ENCODE assay signal across 15 mouse cellular contexts in genomic region chr13:19700733-19701442, GRCm38 (mm10). TPM values are rescaled to one million over a fixed set of nuclear protein-coding genes. Genes with fewer than 3 reads are reported as not detected.
DNase-seq lines count a peak whose midpoint lies in the region; ATAC-seq and TF ChIP-seq lines count a peak whose summit lies in the region.
"Had no signal": no experiment of that assay in that cellular context is flagged by ENCODE, and none has a peak within 500 bp of the region (broad histone marks: within the 10 kb centered on the region; RNA-seq: fewer than 3 reads in every experiment).

No protein-coding gene starts in this region.

- TF ChIP-seq CTCF in cerebellum, adult 2 months (IDR thresholded peaks at IDR 0.05; ENCODE audit: borderline replicate concordance, insufficient read depth, low read depth, low read length), result no peak

- no peak overlapping the region for H3K27ac ChIP-seq in forebrain, embryonic 14.5 days (ENCODE audit: low read depth, low read length)
- no peak overlapping the region for H3K27ac ChIP-seq in forebrain, embryonic 10.5 days
- no peak overlapping the region for H3K27ac ChIP-seq in cerebellum, adult 2 months (ENCODE audit: insufficient read depth, low read length)
- H3K27ac ChIP-seq: embryonic facial prominence, embryonic 13.5 days had no signal

- peaks cover 3% of the 10 kb centered on the region; the same call in 1 of the 2 replicates for H3K4me1 ChIP-seq in forebrain, embryonic 14.5 days (ENCODE audit: control insufficient read depth, insufficient read depth, low read length)
- H3K4me1 ChIP-seq in forebrain, embryonic 10.5 days, result peaks cover 9% of the 10 kb centered on the region
- peaks cover 2% of the 10 kb centered on the region; the same call in 1 of the 2 replicates for H3K4me1 ChIP-seq in cerebellum, adult 2 months (ENCODE audit: control insufficient read depth, insufficient read depth, low read length)
- H3K4me1 ChIP-seq: embryonic facial prominence, embryonic 13.5 days had no signal

- no peak overlapping the region for H3K4me3 ChIP-seq in forebrain, embryonic 14.5 days (ENCODE audit: low read depth, low read length)
- H3K4me3 ChIP-seq in forebrain, embryonic 10.5 days, result no peak overlapping the region
- H3K4me3 ChIP-seq in cerebellum, adult 2 months (replicated peaks; ENCODE audit: insufficient read depth, low read depth, low read length), result no peak overlapping the region
- H3K4me3 ChIP-seq: embryonic facial prominence, embryonic 13.5 days had no signal

- 86% methylated on average over 4 of the region's 4 CpGs for WGBS in forebrain, embryonic 14.5 days
- 94% methylated on average over 4 of the region's 4 CpGs for WGBS in forebrain, embryonic 10.5 days
- 79% methylated on average over 4 of the region's 4 CpGs for WGBS in cerebellum, adult 2 months

- no peak overlapping the region for H3K9ac ChIP-seq in forebrain, embryonic 14.5 days (ENCODE audit: low read length)
- H3K9ac ChIP-seq: embryonic facial prominence, embryonic 13.5 days had no signal

- no peaks in the 10 kb centered on the region for H3K36me3 ChIP-seq in forebrain, embryonic 14.5 days (ENCODE audit: control insufficient read depth, insufficient read depth, low read length)
- no peaks in the 10 kb centered on the region for H3K36me3 ChIP-seq in forebrain, embryonic 10.5 days (replicated peaks)
- H3K36me3 ChIP-seq: embryonic facial prominence, embryonic 13.5 days had no signal

- no peaks in the 10 kb centered on the region for H3K27me3 ChIP-seq in forebrain, embryonic 14.5 days (replicated peaks; ENCODE audit: control insufficient read depth, insufficient read depth, low read length)
- H3K27me3 ChIP-seq in forebrain, embryonic 10.5 days (ENCODE audit: poor library complexity, severe bottlenecking), result peaks cover 6% of the 10 kb centered on the region
- H3K27me3 ChIP-seq in cerebellum, adult 2 months (ENCODE audit: control insufficient read depth, insufficient read depth, low read length), result no peaks in the 10 kb centered on the region

- TF ChIP-seq POLR2A in cerebellum, adult 2 months (IDR thresholded peaks at IDR 0.05; ENCODE audit: borderline replicate concordance, insufficient read depth, low read length), result no peak

- peak; percentile 33; the same call in 1 of the 2 replicates for ATAC-seq in forebrain, embryonic 14.5 days
- ATAC-seq in megakaryocyte, adult 5-6 weeks (ENCODE audit: poor library complexity, severe bottlenecking), result peak; percentile 18; the same call in 1 of the 2 replicates

- no peak for DNase-seq in forebrain, embryonic 14.5 days (ENCODE audit: low spot score)
- no peak for DNase-seq in forebrain, embryonic 10.5 days (ENCODE audit: extremely low spot score, low spot score)
- peak; percentile 4 for DNase-seq in layer of hippocampus, adult 9-11 months
- no peak for DNase-seq in layer of hippocampus, adult 11-12 months (ENCODE audit: low spot score)
- DNase-seq in Muller cell, postnatal 12 days (ENCODE audit: inconsistent ontology term), result peak; percentile 44
- DNase-seq in cerebellum, adult 2 months, result no peak
- DNase-seq in gastrocnemius, postnatal 25 days, result no peak
- DNase-seq: thymus, adult 18-20 months had no signal

- peak overlapping the region; percentile 23 for H3K4me2 ChIP-seq in forebrain, embryonic 14.5 days (ENCODE audit: low read length)
- H3K4me2 ChIP-seq: embryonic facial prominence, embryonic 13.5 days had no signal

- no peaks in the 10 kb centered on the region for H3K9me3 ChIP-seq in forebrain, embryonic 14.5 days (replicated peaks; ENCODE audit: control insufficient read depth, low read length)
- no peaks in the 10 kb centered on the region for H3K9me3 ChIP-seq in forebrain, embryonic 10.5 days
- H3K9me3 ChIP-seq: embryonic facial prominence, embryonic 13.5 days had no signal

RNA-seq across cellular contexts. Expression of gene Nme8, which starts 3.3 kb away (rescaled TPM):
- polyA plus RNA-seq in forebrain, embryonic 14.5 days (2014; fragmentation: Nextera tagmentation; extraction: Ambion mirVana), result not detected in 2 replicates
- polyA plus RNA-seq in forebrain, embryonic 10.5 days (2016; fragmentation: Nextera tagmentation; extraction: Ambion mirVana), result not detected in 2 replicates
- total RNA-seq in megakaryocyte, adult 5-6 weeks (2015), result not detected in 2 replicates
- 0.37 TPM in 1 of 2 replicates, not detected in the other for total RNA-seq in megakaryocyte, adult 5-6 weeks (2017)
- polyA plus RNA-seq in cerebellum, adult 2 months (2012; rRNA removed), result not detected in 2 replicates
- total RNA-seq in gastrocnemius, postnatal 25 days (2021), result not detected
- total RNA-seq: gastrocnemius, adult 8-10 months; layer of hippocampus, adult 18-20 months had no signal
- polyA plus RNA-seq: embryonic facial prominence, embryonic 13.5 days; intestine, embryonic 14.5 days; limb, embryonic 14.5 days; small intestine, adult 2 months had no signal

Comparison
In these comparisons a context has a peak if more than half of its experiments do, and no peak if none do; other contexts are left out.
1. DNase-seq: peak in layer of hippocampus, adult 9-11 months (single experiment) and Muller cell, postnatal 12 days (single experiment); none in forebrain, embryonic 14.5 days (single experiment), forebrain, embryonic 10.5 days (single experiment), layer of hippocampus, adult 11-12 months (single experiment), cerebellum, adult 2 months (0 of 2) and gastrocnemius, postnatal 25 days (single experiment).